Mouse (Mus musculus) thymus, adult 2 months (tissue): ENCODE measurements around the gene Mthfr. TPM values are rescaled to one million over a fixed set of nuclear protein-coding genes. Genes with fewer than 3 reads are reported as not detected.

Source experiments
- DNase-seq: peaks from one replicate; pipeline ENCODE4 v3.0.0; 2021
- H3K27ac ChIP-seq: fragments of 200-500 bp; 2 replicates; pipeline ENCODE4 v1.5.1; 2012; ENCODE audit warnings: low read length, control low read depth; ENCODE audit not compliant: control insufficient read depth, insufficient read depth
- H3K27me3 ChIP-seq: fragments of 200-500 bp; 2 replicates; pipeline ENCODE4 v1.6.1; 2012; ENCODE audit warnings: mild to moderate bottlenecking, low read length, moderate library complexity, mixed read lengths; ENCODE audit not compliant: control insufficient read depth, insufficient read depth
- H3K36me3 ChIP-seq: fragments of 200-500 bp; 2 replicates; pipeline ENCODE4 v1.6.1; 2012; ENCODE audit warnings: mild to moderate bottlenecking, low read length, moderate library complexity; ENCODE audit not compliant: control insufficient read depth, insufficient read depth
- H3K4me1 ChIP-seq: fragments of 200-500 bp; replicated peaks from 2 replicates; pipeline ENCODE4 v1.6.1; 2012; ENCODE audit warnings: low read length; ENCODE audit not compliant: control insufficient read depth, insufficient read depth
- H3K4me3 ChIP-seq: fragments of 200-500 bp; 2 replicates; pipeline ENCODE4 v1.5.1; 2012; ENCODE audit warnings: mild to moderate bottlenecking, low read length, control low read depth, moderate library complexity; ENCODE audit not compliant: control insufficient read depth, insufficient read depth
- CTCF ChIP-seq: fragments of 200-500 bp; IDR thresholded peaks from 2 replicates; pipeline ENCODE4 v1.5.1; 2012; ENCODE audit warnings: mild to moderate bottlenecking, control low read depth, low read length, moderate library complexity, borderline replicate concordance; ENCODE audit not compliant: control insufficient read depth, poor library complexity, insufficient read depth; ENCODE audit errors: extremely low read depth
- POLR2A ChIP-seq: fragments of 200-500 bp; IDR thresholded peaks from 2 replicates; pipeline ENCODE4 v1.6.1; 2012; ENCODE audit warnings: mild to moderate bottlenecking, low read length, control low read depth, moderate library complexity; ENCODE audit not compliant: control insufficient read depth, poor library complexity, insufficient read depth; ENCODE audit errors: extremely low read depth
- WGBS: fragments of 180-500 bp; shearing (Covaris S2); methylation state at CpG from one replicate; pipeline ENCODE4 v1.1.7; 2018; 5-methylcytosine and 5-hydroxymethylcytosine counted together
- polyA plus RNA-seq: library from polyadenylated mRNA; depleted of rRNA; stranded (reverse); fragments of >200 nt; gene quantifications from 2 replicates; pipeline ENCODE4 v1.2.3, GENCODE M21; 2012

The Mthfr gene
- polyA plus RNA-seq, 1 experiment = 30.2 TPM

DNA sequence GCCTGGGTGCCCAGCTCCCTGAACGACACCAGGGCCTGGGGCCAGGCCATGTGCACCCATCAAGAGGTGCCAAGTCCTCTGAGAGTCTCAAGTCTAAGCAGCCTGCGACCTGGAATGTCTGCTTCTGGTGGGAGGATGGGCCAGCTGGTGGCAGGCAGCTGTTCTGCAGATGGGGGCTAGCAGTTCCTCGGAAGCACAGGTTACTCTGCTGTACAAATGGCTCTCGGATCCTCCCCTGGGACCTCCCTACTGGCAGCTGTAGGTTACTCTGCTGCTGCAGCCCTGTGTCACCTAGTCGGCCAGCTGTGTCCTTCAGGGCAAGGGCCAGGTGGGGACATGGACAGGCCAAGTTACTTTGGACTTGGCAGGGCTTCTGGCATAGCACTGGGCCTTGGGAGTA lies 32.6 kb downstream of the Mthfr start:
- Histone ChIP-seq H3K4me3 (no peak overlapping the region), H3K27me3 (no peaks in the 10 kb centered on the region), H3K27ac (no peak overlapping the region), H3K4me1 (peaks cover 10% of the 10 kb centered on the region), H3K36me3 (no peaks in the 10 kb centered on the region)
- no peak for DNase-seq
- TF ChIP-seq CTCF (no peak), POLR2A (no peak)
- 91% methylated on average over 5 of the region's 5 CpGs for WGBS

DNA sequence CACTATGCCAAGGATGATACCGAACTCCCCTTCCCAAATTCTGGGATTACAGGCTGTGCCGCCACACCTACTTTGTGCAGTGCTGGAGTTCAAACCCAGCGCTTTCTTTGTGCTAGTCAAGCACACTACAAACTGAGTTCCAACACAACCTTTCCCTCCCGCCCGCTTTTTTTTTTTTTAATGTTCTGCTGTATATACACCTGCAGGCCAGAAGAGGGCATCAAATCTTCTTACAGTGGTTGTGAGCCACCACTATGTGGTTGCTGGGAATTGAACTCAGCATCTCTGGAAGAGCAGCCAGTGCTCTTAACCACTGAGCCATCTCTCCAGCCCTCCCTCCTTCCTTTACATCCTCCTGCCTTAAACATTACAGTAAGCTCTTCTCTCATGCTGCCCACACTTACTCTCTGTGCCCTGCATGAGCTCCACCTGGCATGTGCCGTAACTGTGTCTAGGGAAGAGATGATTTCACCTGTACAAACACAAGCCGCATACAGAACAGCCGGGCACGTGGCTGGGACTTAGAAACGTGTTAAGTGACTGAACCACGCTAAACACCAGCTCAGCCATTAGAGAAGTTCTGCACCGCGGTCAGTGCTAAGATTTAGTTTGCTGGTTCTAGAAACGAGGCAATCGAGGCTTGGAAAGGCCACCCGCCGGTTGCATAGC lies 35.8 kb downstream of the Mthfr start:
- H3K4me1 ChIP-seq = peaks cover 10% of the 10 kb centered on the region
- H3K27me3 ChIP-seq = no peaks in the 10 kb centered on the region
- peaks cover 2% of the 10 kb centered on the region for H3K36me3 ChIP-seq
- WGBS = 54% methylated on average over 17 of the region's 17 CpGs
- peak; percentile 22 for DNase-seq
- no peak; the same call in 1 of the 2 replicates for TF ChIP-seq CTCF
- no peak for TF ChIP-seq POLR2A
- peak overlapping the region; percentile 43 for H3K4me3 ChIP-seq
- H3K27ac ChIP-seq = no peak overlapping the region

DNA sequence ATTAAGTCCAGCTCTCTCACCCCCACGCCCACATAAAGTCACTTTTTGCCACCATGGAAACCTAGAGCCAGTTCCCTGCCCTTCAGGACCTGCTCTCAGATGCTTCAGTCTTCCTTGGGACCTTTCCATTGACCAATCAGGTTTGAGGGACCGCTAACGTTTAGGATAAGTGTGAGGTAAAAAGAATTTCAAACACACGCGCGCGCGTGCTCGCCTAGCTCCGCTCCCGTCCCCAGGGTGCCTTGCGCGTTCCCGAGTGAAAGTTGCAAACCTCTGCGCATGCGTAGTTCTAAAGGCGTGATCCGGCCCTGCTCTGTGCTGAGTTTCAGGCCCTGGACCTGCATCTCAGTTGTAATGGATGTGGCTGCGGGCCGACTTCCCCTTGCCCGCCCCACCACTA lies 36.4 kb downstream of the Mthfr start:
- peak; percentile 74 for DNase-seq
- 40% methylated on average over 21 of the region's 21 CpGs for WGBS
- peaks cover 10% of the 10 kb centered on the region for H3K4me1 ChIP-seq

DNA sequence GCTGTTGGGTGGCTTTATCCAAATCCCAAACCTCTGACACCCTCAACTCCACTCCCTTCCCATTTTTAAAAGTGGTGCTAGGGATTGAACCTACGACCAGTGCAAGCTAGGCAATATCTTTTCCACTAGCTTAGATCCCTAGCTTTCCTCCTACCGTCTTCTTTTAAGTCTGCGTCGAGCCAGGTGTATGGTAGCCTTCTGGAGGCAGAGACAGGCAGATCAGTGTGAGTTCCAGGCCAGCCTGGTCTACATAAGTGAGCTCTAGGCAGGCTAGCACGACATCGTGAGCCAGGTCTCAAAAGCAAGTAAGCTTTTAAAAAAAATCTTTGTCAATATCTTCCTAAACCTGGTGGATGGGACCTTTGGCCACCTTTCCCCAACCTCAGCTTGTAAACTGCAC lies 37.0 kb downstream of the Mthfr start:
- WGBS = 96% methylated on average over 6 of the region's 6 CpGs
- TF ChIP-seq POLR2A (no peak), CTCF (no peak)
- H3K27me3 ChIP-seq = no peaks in the 10 kb centered on the region
- no peak overlapping the region for H3K27ac ChIP-seq
- peaks cover 10% of the 10 kb centered on the region for H3K4me1 ChIP-seq
- peaks cover 14% of the 10 kb centered on the region for H3K36me3 ChIP-seq
- H3K4me3 ChIP-seq = no peak overlapping the region
- DNase-seq = no peak

More for the DNA sequence above, 36.4 kb downstream of the Mthfr start:
- Histone ChIP-seq H3K4me3 (peak overlapping the region; percentile 43), H3K36me3 (peaks cover 8% of the 10 kb centered on the region), H3K27ac (no peak overlapping the region), H3K27me3 (no peaks in the 10 kb centered on the region)
- no peak for TF ChIP-seq POLR2A
- TF ChIP-seq CTCF = no peak

DNA sequence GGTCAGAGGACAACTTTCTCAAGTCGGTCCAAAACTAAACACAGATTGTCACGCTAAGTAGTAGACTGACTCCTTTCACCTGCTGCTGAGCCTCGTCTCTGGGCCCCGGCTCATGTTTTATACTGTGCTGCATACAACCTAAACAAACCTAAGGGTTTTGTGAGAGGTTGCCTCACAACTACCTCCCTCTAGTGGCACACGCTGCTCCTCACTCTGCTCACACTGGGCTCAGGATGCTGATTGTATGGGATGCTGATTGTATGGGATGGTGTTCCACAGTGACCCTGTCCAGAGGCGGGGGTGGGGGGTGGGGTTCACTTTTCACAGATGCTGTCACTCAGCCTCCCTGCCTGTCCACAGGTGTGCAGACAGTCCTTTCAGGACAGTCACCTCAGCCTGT lies 40.3 kb downstream of the Mthfr start:
- H3K36me3 ChIP-seq = peaks cover 27% of the 10 kb centered on the region

DNA sequence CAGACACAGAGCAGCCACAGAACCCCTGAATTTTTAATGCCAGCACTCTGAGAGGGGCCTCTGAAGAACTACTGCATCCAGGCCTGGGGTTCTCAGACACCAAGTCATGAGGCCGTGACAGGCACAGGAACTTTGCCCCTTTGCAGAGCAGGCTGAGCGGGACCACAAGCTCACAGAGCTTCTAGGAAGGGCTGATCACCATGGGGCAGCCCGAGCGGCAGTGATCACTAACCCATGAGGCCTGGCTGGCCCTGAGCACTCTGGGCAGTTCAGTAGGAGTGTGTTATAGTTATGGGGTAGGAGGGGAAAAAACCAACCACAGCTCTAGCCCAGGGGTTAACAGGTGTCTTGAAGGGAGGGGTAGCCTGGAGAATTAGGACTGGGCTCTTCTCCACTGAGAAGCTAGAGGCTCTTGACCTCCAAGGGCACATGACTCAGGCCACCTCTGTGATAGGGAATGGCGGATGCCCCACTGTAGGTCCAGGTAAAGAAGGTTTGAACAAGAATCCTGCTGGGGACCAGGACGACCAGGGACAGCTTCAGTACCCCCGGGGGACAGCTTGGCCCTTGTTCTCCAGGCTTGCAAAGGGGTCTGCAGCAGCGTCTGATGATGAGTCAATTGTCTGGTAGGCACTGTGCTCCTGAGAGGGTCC lies 41.2 kb downstream of the Mthfr start:
- Histone ChIP-seq H3K36me3 (peaks cover 27% of the 10 kb centered on the region), H3K27ac (no peak overlapping the region), H3K27me3 (no peaks in the 10 kb centered on the region), H3K4me1 (peaks cover 36% of the 10 kb centered on the region), H3K4me3 (no peak overlapping the region)
- WGBS = 97% methylated on average over 8 of the region's 8 CpGs
- DNase-seq = no peak
- TF ChIP-seq CTCF = no peak

More for the DNA sequence above, 40.3 kb downstream of the Mthfr start:
- no peak overlapping the region for H3K4me3 ChIP-seq
- TF ChIP-seq CTCF (no peak), POLR2A (no peak)
- no peak overlapping the region for H3K27ac ChIP-seq
- WGBS = 96% methylated on average over 6 of the region's 6 CpGs
- no peaks in the 10 kb centered on the region for H3K27me3 ChIP-seq
- peaks cover 34% of the 10 kb centered on the region for H3K4me1 ChIP-seq
- no peak for DNase-seq
